Mouse (Mus musculus) liver, embryonic 14.5 days (tissue): ENCODE data around the gene Iqcb1. TPM values are rescaled to one million over a fixed set of nuclear protein-coding genes. Genes with fewer than 3 reads are reported as not detected.
A peak's percentile ranks its signal among the peaks of the same experiment; 100 is the strongest.

ENCODE experiments used
- ATAC-seq: fragments of 200-750 bp; cut with Nextera tagmentation; 2 replicates; pipeline ENCODE4 v1.8.0; 2017; ENCODE audit warnings: moderate number of reproducible peaks, mild to moderate bottlenecking, moderate library complexity; ENCODE audit not compliant: insufficient read depth
- DNase-seq, 3 experiments: peaks; one replicate each; pipeline ENCODE4 v3.0.0-alpha.2; 2012 to 2013; ENCODE audit warnings: low read depth in 3 of 3, low spot score in 3 of 3
- H3K27ac ChIP-seq: fragments of 300-500 bp; sonication (generic); 2 replicates; pipeline ENCODE4 v1.5.1; 2014; ENCODE audit warnings: moderate library complexity, mild to moderate bottlenecking, control low read depth, inconsistent platforms
- H3K27me3 ChIP-seq: fragments of 300-500 bp; sonication (generic); 2 replicates; pipeline ENCODE4 v1.6.1; 2014; ENCODE audit warnings: mild to moderate bottlenecking, low read length, moderate library complexity; ENCODE audit not compliant: control insufficient read depth, insufficient read depth
- H3K36me3 ChIP-seq: fragments of 300-500 bp; sonication (generic); replicated peaks from 2 replicates; pipeline ENCODE4 v1.6.1; 2014; ENCODE audit warnings: low read depth; ENCODE audit not compliant: control insufficient read depth, insufficient read depth
- H3K4me1 ChIP-seq, 2 experiments: fragments of 200-500 bp in 1 of 2; fragments of 300-500 bp in 1 of 2; sonication (generic) in 1 of 2; replicated peaks; 2 replicates each; pipeline ENCODE4 v1.6.1; 2012 to 2014; ENCODE audit warnings: antibody characterized with exemption in 1 of 2, inconsistent platforms in 1 of 2, low read length in 1 of 2; ENCODE audit not compliant: control insufficient read depth in 2 of 2, insufficient read depth in 2 of 2
- H3K4me2 ChIP-seq: fragments of 300-500 bp; sonication (generic); 2 replicates; pipeline ENCODE4 v1.6.1; 2014; ENCODE audit warnings: low read depth, mild to moderate bottlenecking, control low read depth, moderate library complexity
- H3K4me3 ChIP-seq, 2 experiments: fragments of 200-500 bp in 1 of 2; fragments of 300-500 bp in 1 of 2; sonication (generic) in 1 of 2; 2 replicates each; pipeline ENCODE4 v1.5.1; 2012 to 2014; ENCODE audit warnings: low read depth in 2 of 2, low read length in 2 of 2, mild to moderate bottlenecking in 2 of 2, control low read depth in 1 of 2, inconsistent platforms in 1 of 2, moderate library complexity in 1 of 2; ENCODE audit not compliant: insufficient read depth in 1 of 2
- H3K9ac ChIP-seq: fragments of 300-500 bp; sonication (generic); replicated peaks from 2 replicates; pipeline ENCODE4 v1.6.1; 2014; ENCODE audit warnings: mild to moderate bottlenecking, control low read depth, moderate library complexity
- H3K9me3 ChIP-seq: fragments of 300-500 bp; sonication (generic); 2 replicates; pipeline ENCODE4 v1.6.1; 2016; ENCODE audit warnings: low read length, mixed read lengths; ENCODE audit not compliant: control insufficient read depth
- CTCF ChIP-seq: IDR thresholded peaks from 2 replicates; pipeline ENCODE4 v1.5.1; 2016; ENCODE audit warnings: antibody characterized with exemption, low read depth, control low read depth
- EP300 ChIP-seq: IDR thresholded peaks from 2 replicates; pipeline ENCODE4 v1.6.1; 2016; ENCODE audit warnings: antibody characterized with exemption, low read depth
- WGBS: fragments of 180-500 bp; shearing (Covaris S2); extraction: QIAGEN DNeasy Blood & Tissue Kit; methylation state at CpG from one replicate; pipeline ENCODE4 v1.1.7; 2014; ENCODE audit not compliant: insufficient replicate concordance; 5-methylcytosine and 5-hydroxymethylcytosine counted together
- polyA plus RNA-seq, 2 experiments: library from polyadenylated mRNA; depleted of rRNA in 1 of 2; stranded (reverse) in 1 of 2; unstranded in 1 of 2; fragments of >200 nt; fragmentation: Nextera tagmentation in 1 of 2; extraction: Ambion mirVana in 1 of 2; gene quantifications; 2 replicates each; pipeline versions ENCODE4 v1.2.1 to v1.2.3; 2012 to 2014

The Iqcb1 gene
- polyA plus RNA-seq, 2 experiments: 3.1 to 6.8 TPM

DNA sequence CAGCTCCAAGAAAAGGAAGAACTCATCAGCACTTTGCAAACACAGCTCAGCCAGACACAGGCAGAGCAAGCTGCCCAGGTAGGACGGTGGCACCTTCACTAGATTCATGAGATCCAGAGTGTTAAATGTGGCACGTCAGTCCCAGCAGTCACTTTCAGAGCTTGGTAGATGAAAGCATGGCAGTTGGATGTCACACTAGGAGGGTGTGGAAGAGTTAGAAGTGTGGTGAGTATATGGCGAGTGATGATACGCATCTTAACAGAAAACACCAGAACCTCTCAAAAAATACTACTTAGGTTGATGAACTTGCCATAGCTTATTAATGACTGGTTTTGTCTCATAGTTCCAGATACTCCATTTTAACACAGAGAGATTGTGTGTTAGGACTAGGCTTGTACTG lies 63.2 kb downstream of the Iqcb1 start:
- H3K4me2 ChIP-seq: peak overlapping the region; percentile 71
- DNase-seq (peak in 2 of 3 experiments; percentile 34 to 42), ATAC-seq (peak; percentile 22; the same call in 1 of the 2 replicates)
- 50% methylated on average over 4 of the region's 4 CpGs for WGBS
- TF ChIP-seq CTCF (no peak), EP300 (no peak)
- H3K27ac ChIP-seq: peak overlapping the region; percentile 91
- H3K4me1 ChIP-seq: peaks cover 36 to 48% of the 10 kb centered on the region in 2 experiments
- H3K9me3 ChIP-seq: no peaks in the 10 kb centered on the region
- H3K27me3 ChIP-seq: no peaks in the 10 kb centered on the region
- peaks cover 11% of the 10 kb centered on the region for H3K36me3 ChIP-seq
- H3K9ac ChIP-seq: peak overlapping the region; percentile 64
- no peak overlapping the region; a peak in 1 of 4 replicates for H3K4me3 ChIP-seq

GRCm38 (mm10) chr16:36893317-36893716 lies 65.1 kb downstream of the Iqcb1 start:
- H3K9ac ChIP-seq: no peak overlapping the region; the same call in 1 of the 2 replicates
- TF ChIP-seq CTCF: no peak
- peak; percentile 67 for TF ChIP-seq EP300
- WGBS: 50% methylated on average over 10 of the region's 10 CpGs
- H3K4me3 ChIP-seq: no peak overlapping the region
- peak; percentile 47 for ATAC-seq
- peak overlapping the region; percentile 81 for H3K27ac ChIP-seq
- no peaks in the 10 kb centered on the region for H3K27me3 ChIP-seq
- H3K9me3 ChIP-seq: no peaks in the 10 kb centered on the region
- H3K4me2 ChIP-seq: peak overlapping the region; percentile 39
- peaks cover 9% of the 10 kb centered on the region; the same call in 1 of the 2 replicates for H3K36me3 ChIP-seq
- H3K4me1 ChIP-seq: peaks cover 42 to 54% of the 10 kb centered on the region in 2 experiments
- peak in 1 of 3 experiments; percentile 42 for DNase-seq

DNA sequence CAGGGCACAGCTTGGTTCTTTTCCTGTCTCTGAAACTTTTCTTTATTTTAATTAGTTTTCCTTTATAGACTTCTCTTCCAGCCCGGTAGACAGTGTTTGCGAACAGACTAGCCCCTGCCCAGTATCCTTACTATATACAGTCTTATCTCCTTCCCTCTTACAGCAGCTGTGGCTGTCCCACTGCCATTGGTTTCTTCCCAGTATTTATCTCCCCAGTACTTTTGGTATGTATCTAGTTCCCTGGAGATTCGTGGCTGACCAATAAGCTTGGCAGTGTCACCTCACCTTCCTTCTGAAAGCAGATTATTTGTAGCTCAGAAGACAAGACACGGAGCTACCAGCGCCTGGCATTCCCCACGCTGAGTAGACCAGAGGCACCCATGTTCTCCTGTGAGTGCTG lies 68.5 kb downstream of the Iqcb1 start:
- H3K9me3 ChIP-seq: no peaks in the 10 kb centered on the region
- H3K4me2 ChIP-seq: no peak overlapping the region
- no peak for DNase-seq
- TF ChIP-seq CTCF: no peak
- TF ChIP-seq EP300: no peak
- peak; percentile 49 for ATAC-seq
- 68% methylated on average over 6 of the region's 6 CpGs for WGBS
- peak overlapping the region; percentile 25; the same call in 1 of the 2 replicates for H3K27ac ChIP-seq
- H3K4me1 ChIP-seq: peaks cover 28 to 30% of the 10 kb centered on the region in 2 experiments
- no peak overlapping the region for H3K4me3 ChIP-seq
- H3K9ac ChIP-seq: no peak overlapping the region
- no peaks in the 10 kb centered on the region for H3K27me3 ChIP-seq
- H3K36me3 ChIP-seq: peaks cover 9% of the 10 kb centered on the region; the same call in 1 of the 2 replicates

GRCm38 (mm10) chr16:36903156-36903555 lies 75.0 kb downstream of the Iqcb1 start:
- DNase-seq (no peak), ATAC-seq (no peak)
- no peaks in the 10 kb centered on the region for H3K9me3 ChIP-seq
- no peak overlapping the region for H3K27ac ChIP-seq
- H3K27me3 ChIP-seq: no peaks in the 10 kb centered on the region
- H3K4me2 ChIP-seq: no peak overlapping the region
- 82% methylated on average over 5 of the region's 5 CpGs for WGBS
- peaks cover 7% of the 10 kb centered on the region; the same call in 1 of the 2 replicates for H3K36me3 ChIP-seq
- TF ChIP-seq EP300 (no peak), CTCF (no peak)
- H3K9ac ChIP-seq: no peak overlapping the region
- no peak overlapping the region for H3K4me3 ChIP-seq
- H3K4me1 ChIP-seq: no peaks in the 10 kb centered on the region

GRCm38 (mm10) chr16:36911909-36912308 lies 83.7 kb downstream of the Iqcb1 start:
- DNase-seq (no peak), ATAC-seq (no peak)
- Histone ChIP-seq H3K27ac (no peak overlapping the region), H3K36me3 (peaks cover 17% of the 10 kb centered on the region), H3K9ac (no peak overlapping the region), H3K4me3 (no peak overlapping the region), H3K9me3 (no peaks in the 10 kb centered on the region), H3K4me1 (no peaks in the 10 kb centered on the region), H3K4me2 (no peak overlapping the region), H3K27me3 (no peaks in the 10 kb centered on the region)
- 88% methylated on average over 10 of the region's 10 CpGs for WGBS
- TF ChIP-seq CTCF (no peak), EP300 (no peak)
